12 mouse cellular contexts compared by ENCODE assay signal in genomic region chr6:35245086-35245485, GRCm38 (mm10).
DNase-seq lines count a peak whose midpoint lies in the region; ATAC-seq and TF ChIP-seq lines count a peak whose summit lies in the region.
"Had no signal": no experiment of that assay in that cellular context is flagged by ENCODE, and none has a peak within 500 bp of the region (broad histone marks: within the 10 kb centered on the region; RNA-seq: fewer than 3 reads in every experiment).

No protein-coding gene starts in this region.

- no peaks in the 10 kb centered on the region for H3K4me1 ChIP-seq in hindbrain, postnatal 0 days (ENCODE audit: insufficient read depth, low read length)
- no peaks in the 10 kb centered on the region for H3K4me1 ChIP-seq in hindbrain, embryonic 13.5 days (replicated peaks)
- peaks cover 0 to 14% of the 10 kb centered on the region in 2 experiments; a peak in 2 of 4 replicates for H3K4me1 ChIP-seq in CH12.LX (ENCODE audit: control insufficient read depth in 1 of 2, insufficient read depth in 2 of 2)
- H3K4me1 ChIP-seq: embryonic facial prominence, embryonic 15.5 days; lung, embryonic 15.5 days had no signal

- no peak overlapping the region for H3K4me3 ChIP-seq in hindbrain, postnatal 0 days (ENCODE audit: low read length)
- no peak overlapping the region for H3K4me3 ChIP-seq in hindbrain, embryonic 13.5 days
- H3K4me3 ChIP-seq in CH12.LX (replicated peaks in 1 of 3; ENCODE audit: low read depth in 2 of 3, low read length in 2 of 3, poor library complexity in 1 of 3): no peak overlapping the region
- H3K4me3 ChIP-seq: embryonic facial prominence, embryonic 15.5 days; heart, embryonic 12.5 days; lung, embryonic 15.5 days had no signal

- TF ChIP-seq EP300 in CH12.LX (IDR thresholded peaks at IDR 0.05; ENCODE audit: low read length): no peak

- no peak for TF ChIP-seq POLR2A in CH12.LX (IDR thresholded peaks at IDR 0.05; ENCODE audit: low read depth, low read length)

- TF ChIP-seq RAD21 in CH12.LX (IDR thresholded peaks at IDR 0.05; ENCODE audit: low read depth, low read length): peak; percentile 10

- H3K9me3 ChIP-seq in hindbrain, postnatal 0 days (ENCODE audit: low read length): no peaks in the 10 kb centered on the region
- H3K9me3 ChIP-seq in hindbrain, embryonic 13.5 days: no peaks in the 10 kb centered on the region
- H3K9me3 ChIP-seq in CH12.LX (replicated peaks; ENCODE audit: low read length): peaks cover 4% of the 10 kb centered on the region
- H3K9me3 ChIP-seq: embryonic facial prominence, embryonic 15.5 days; lung, embryonic 15.5 days had no signal

- 47% methylated on average over 5 of the region's 5 CpGs for WGBS in hindbrain, postnatal 0 days
- WGBS in hindbrain, embryonic 13.5 days: 59% methylated on average over 5 of the region's 5 CpGs

- dilution Hi-C loops in CH12.LX (cut with MboI; ENCODE audit: extremely low pct_ligation_motif_present, extremely low pct_unique_long_range_greater_than_20kb, low sequenced_read_pairs): no loop called here

- peaks cover 40% of the 10 kb centered on the region for H3K36me3 ChIP-seq in hindbrain, postnatal 0 days (ENCODE audit: insufficient read depth, low read length)
- peaks cover 63% of the 10 kb centered on the region for H3K36me3 ChIP-seq in hindbrain, embryonic 13.5 days
- peaks cover 46 to 69% of the 10 kb centered on the region in 2 experiments for H3K36me3 ChIP-seq in CH12.LX (replicated peaks in 1 of 2; ENCODE audit: control insufficient read depth in 1 of 2, insufficient read depth in 1 of 2, low read length in 1 of 2)

- in situ Hi-C loops in CH12.LX (cut with MboI; ENCODE audit: low pct_ligation_motif_present, low pct_unique_long_range_greater_than_20kb, low sequenced_read_pairs): no loop called here

- peak; percentile 66 for DNase-seq in hindbrain, postnatal 0 days (ENCODE audit: low spot score)
- DNase-seq in 416B (ENCODE audit: low read depth) (peak; percentile 59), CH12.LX (ENCODE audit: extremely low read depth) (no peak)
- no peak for DNase-seq in right cerebral cortex, adult 18-20 months
- no peak for DNase-seq in adrenal gland, adult 2 months
- no peak for DNase-seq in right cerebral cortex, postnatal 25 days
- DNase-seq: adrenal gland, postnatal 10 days had no signal

- ATAC-seq in hindbrain, postnatal 0 days: no peak
- no peak for ATAC-seq in hindbrain, embryonic 13.5 days (ENCODE audit: low FRiP score)
- peak; percentile 49 to 65; a peak in 1 of 4 replicates for ATAC-seq in hematopoietic stem cell, adult 5-6 weeks (replicated peaks in 1 of 2; ENCODE audit: insufficient read depth in 1 of 2, low FRiP score in 2 of 2, low TSS enrichment in 1 of 2, low read depth in 1 of 2, poor library complexity in 2 of 2, severe bottlenecking in 2 of 2)

- no peak overlapping the region for H3K27ac ChIP-seq in hindbrain, postnatal 0 days
- H3K27ac ChIP-seq in hindbrain, embryonic 13.5 days: no peak overlapping the region
- no peak overlapping the region for H3K27ac ChIP-seq in CH12.LX (ENCODE audit: insufficient read depth, low read depth)
- H3K27ac ChIP-seq: embryonic facial prominence, embryonic 15.5 days; lung, embryonic 15.5 days had no signal

- peak; percentile 64 for TF ChIP-seq CTCF in hindbrain, postnatal 0 days (IDR thresholded peaks at IDR 0.05; ENCODE audit: low read depth)
- peak in 1 of 2 experiments; percentile 47; a peak in 2 of 4 replicates for TF ChIP-seq CTCF in CH12.LX (conservative IDR thresholded peaks at IDR 0.05 in 1 of 2, IDR thresholded peaks at IDR 0.05 in 1 of 2; ENCODE audit: low read depth in 2 of 2, low read length in 2 of 2)

- H3K9ac ChIP-seq in hindbrain, postnatal 0 days (replicated peaks; ENCODE audit: low read length): no peak overlapping the region
- no peak overlapping the region for H3K9ac ChIP-seq in hindbrain, embryonic 13.5 days
- H3K9ac ChIP-seq in CH12.LX (ENCODE audit: insufficient read depth, low read depth): no peak overlapping the region
- H3K9ac ChIP-seq: embryonic facial prominence, embryonic 15.5 days; heart, embryonic 12.5 days; lung, embryonic 15.5 days had no signal

- no peaks in the 10 kb centered on the region for H3K79me2 ChIP-seq in CH12.LX (replicated peaks; ENCODE audit: control insufficient read depth, extremely low read depth, insufficient read depth, poor library complexity, severe bottlenecking)

- no peak overlapping the region for H3K4me2 ChIP-seq in hindbrain, postnatal 0 days (ENCODE audit: low read depth, low read length)
- H3K4me2 ChIP-seq in hindbrain, embryonic 13.5 days: no peak overlapping the region
- no peak overlapping the region for H3K4me2 ChIP-seq in CH12.LX (ENCODE audit: insufficient read depth, low read depth, poor library complexity, severe bottlenecking)
- H3K4me2 ChIP-seq: embryonic facial prominence, embryonic 15.5 days; heart, embryonic 12.5 days; lung, embryonic 15.5 days had no signal

- H3K27me3 ChIP-seq in hindbrain, postnatal 0 days (ENCODE audit: insufficient read depth, low read length): no peaks in the 10 kb centered on the region
- no peaks in the 10 kb centered on the region for H3K27me3 ChIP-seq in hindbrain, embryonic 13.5 days
- no peaks in the 10 kb centered on the region for H3K27me3 ChIP-seq in CH12.LX (replicated peaks)
- H3K27me3 ChIP-seq: embryonic facial prominence, embryonic 15.5 days; heart, embryonic 12.5 days; lung, embryonic 15.5 days had no signal

TF ChIP-seq in CH12.LX, 34 proteins besides CTCF, POLR2A, EP300 and RAD21:
- TF ChIP-seq HCFC1 (IDR thresholded peaks at IDR 0.05; ENCODE audit: low read depth, low read length) (no peak), TBP (conservative IDR thresholded peaks at IDR 0.05; ENCODE audit: low read depth, low read length) (no peak), CHD2 (IDR thresholded peaks at IDR 0.05; ENCODE audit: low read length) (no peak), E2F4 (IDR thresholded peaks at IDR 0.05; ENCODE audit: insufficient replicate concordance, low read depth, low read length) (no peak), MAZ (IDR thresholded peaks at IDR 0.05; ENCODE audit: low read depth, low read length) (no peak), ELF1 (IDR thresholded peaks at IDR 0.05; ENCODE audit: low read depth, low read length) (no peak), NRF1 (IDR thresholded peaks at IDR 0.05; ENCODE audit: low read depth, low read length) (no peak), SMC3 (IDR thresholded peaks at IDR 0.05; ENCODE audit: low read depth, low read length) (no peak)
TF ChIP-seq in CH12.LX: peak in this region for 0.

Comparison
In these comparisons a context has a peak if more than half of its experiments do, and no peak if none do; other contexts are left out.
1. ATAC-seq: peak in hematopoietic stem cell, adult 5-6 weeks (2 of 2); none in hindbrain, postnatal 0 days (single experiment) and hindbrain, embryonic 13.5 days (single experiment).
2. DNase-seq: peak in hindbrain, postnatal 0 days (single experiment) and 416B (single experiment); none in CH12.LX (single experiment), right cerebral cortex, adult 18-20 months (single experiment), adrenal gland, adult 2 months (single experiment) and right cerebral cortex, postnatal 25 days (single experiment).